Mouse (Mus musculus) neural tube, embryonic 13.5 days (tissue): ENCODE data around the gene Exo5. TPM values are rescaled to one million over a fixed set of nuclear protein-coding genes. Genes with fewer than 3 reads are reported as not detected.

Experiments
- ATAC-seq: fragments of 200-750 bp; cut with Nextera tagmentation; 2 replicates; pipeline ENCODE4 v1.8.0; 2017; ENCODE audit warnings: low read depth, mild to moderate bottlenecking, moderate TSS enrichment, moderate library complexity
- H3K27ac ChIP-seq: fragments of 300-500 bp; sonication (generic); replicated peaks from 2 replicates; pipeline ENCODE4 v1.5.1; 2015; ENCODE audit warnings: moderate library complexity, mild to moderate bottlenecking, inconsistent platforms
- H3K27me3 ChIP-seq: fragments of 300-500 bp; sonication (generic); 2 replicates; pipeline ENCODE4 v1.6.1; 2015; ENCODE audit warnings: mild to moderate bottlenecking, inconsistent platforms
- H3K36me3 ChIP-seq: fragments of 300-500 bp; sonication (generic); 2 replicates; pipeline ENCODE4 v1.6.1; 2015; ENCODE audit warnings: mild to moderate bottlenecking, inconsistent platforms
- H3K4me1 ChIP-seq: fragments of 300-500 bp; sonication (generic); replicated peaks from 2 replicates; pipeline ENCODE4 v1.6.1; 2015; ENCODE audit warnings: inconsistent platforms
- H3K4me2 ChIP-seq: fragments of 300-500 bp; sonication (generic); 2 replicates; pipeline ENCODE4 v1.6.1; 2015; ENCODE audit warnings: inconsistent platforms, mild to moderate bottlenecking, moderate library complexity
- H3K4me3 ChIP-seq: fragments of 300-500 bp; sonication (generic); 2 replicates; pipeline ENCODE4 v1.5.1; 2015; ENCODE audit warnings: mild to moderate bottlenecking, inconsistent platforms
- H3K9ac ChIP-seq: fragments of 300-500 bp; sonication (generic); 2 replicates; pipeline ENCODE4 v1.6.1; 2015; ENCODE audit warnings: moderate library complexity, mild to moderate bottlenecking, inconsistent platforms
- H3K9me3 ChIP-seq: fragments of 300-500 bp; sonication (generic); 2 replicates; pipeline ENCODE4 v1.6.1; 2016; ENCODE audit warnings: inconsistent platforms
- WGBS: fragments of 180-500 bp; shearing (Covaris S2); methylation state at CpG from one replicate; pipeline ENCODE4 v1.1.7; 2015; 5-methylcytosine and 5-hydroxymethylcytosine counted together
- polyA plus RNA-seq: library from polyadenylated mRNA; unstranded; fragments of >200 nt; fragmentation: Nextera tagmentation; extraction: Ambion mirVana; gene quantifications from 2 replicates; pipeline ENCODE4 v1.2.1, GENCODE M21; 2015

Exo5 gene
- polyA plus RNA-seq, 1 experiment from 2014 or later = 36.1 TPM

DNA sequence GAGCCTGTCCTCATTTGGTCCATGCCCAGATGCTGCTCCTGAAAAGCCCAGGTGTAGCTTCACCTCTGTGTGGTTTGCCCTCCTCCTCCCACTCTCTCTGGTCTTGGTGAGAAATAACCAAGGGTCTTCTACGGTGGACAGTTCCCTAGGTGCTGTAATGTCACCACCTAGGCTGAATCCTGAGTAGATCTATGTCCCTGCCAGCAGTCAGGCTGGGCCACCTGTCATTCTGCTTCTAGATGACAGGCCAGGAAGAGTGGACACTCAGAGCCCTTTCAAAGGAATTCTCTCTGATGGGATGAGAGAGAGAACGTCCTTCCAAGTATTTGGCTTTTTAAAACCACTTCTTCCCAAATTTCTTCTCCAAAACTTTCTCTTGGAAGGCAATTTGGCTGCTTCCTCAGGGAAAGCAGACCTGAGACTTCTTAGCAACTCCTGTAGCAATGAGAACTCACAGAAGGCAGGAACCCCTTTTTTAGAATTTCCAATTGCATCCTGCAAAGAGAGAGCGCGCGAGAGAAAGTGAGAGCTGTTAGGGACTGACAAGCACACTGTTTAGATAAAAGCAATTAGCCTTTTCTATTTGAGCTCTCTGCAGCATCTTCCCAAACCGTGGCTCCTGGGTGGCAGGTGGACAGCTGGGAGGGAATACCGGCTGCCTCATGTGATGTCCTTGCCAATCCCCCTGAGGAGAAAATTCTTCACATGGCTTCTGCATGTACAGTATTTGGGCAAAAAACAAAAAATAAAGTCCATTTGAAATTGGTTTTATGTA lies 28.8 kb downstream of the Exo5 start:
- Histone ChIP-seq H3K4me2 (no peak overlapping the region), H3K27ac (no peak overlapping the region), H3K36me3 (no peaks in the 10 kb centered on the region), H3K9me3 (no peaks in the 10 kb centered on the region), H3K4me1 (peaks cover 5% of the 10 kb centered on the region; the same call in 1 of the 2 replicates), H3K27me3 (no peaks in the 10 kb centered on the region), H3K4me3 (no peak overlapping the region), H3K9ac (no peak overlapping the region)
- WGBS = 82% methylated on average over 7 of the region's 7 CpGs
- no peak for ATAC-seq

DNA sequence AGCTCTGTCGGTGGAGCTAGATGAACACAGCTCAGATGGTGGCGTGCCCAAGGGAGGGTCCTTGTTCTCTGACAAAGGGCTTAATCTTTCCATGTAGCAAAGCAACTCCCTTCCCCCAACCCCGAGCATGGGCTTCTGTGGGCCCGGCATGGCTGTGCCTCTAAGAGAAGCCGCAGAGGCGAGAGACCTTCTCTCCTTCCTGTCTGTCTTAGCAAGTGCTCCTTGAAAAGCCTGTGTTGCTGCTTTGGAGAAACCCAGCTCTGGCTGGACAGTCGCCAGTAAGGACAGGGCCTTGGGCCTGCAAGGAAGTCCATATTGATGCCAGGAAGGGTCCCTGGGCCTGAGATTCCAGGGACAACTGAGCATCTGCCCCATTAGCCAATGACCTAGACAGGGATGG lies 29.6 kb downstream of the Exo5 start:
- Histone ChIP-seq H3K27me3 (no peaks in the 10 kb centered on the region), H3K4me3 (no peak overlapping the region), H3K4me2 (no peak overlapping the region), H3K9me3 (no peaks in the 10 kb centered on the region), H3K36me3 (no peaks in the 10 kb centered on the region), H3K27ac (no peak overlapping the region), H3K4me1 (peaks cover 5% of the 10 kb centered on the region; the same call in 1 of the 2 replicates), H3K9ac (no peak overlapping the region)
- 76% methylated on average over 7 of the region's 7 CpGs for WGBS
- no peak for ATAC-seq

DNA sequence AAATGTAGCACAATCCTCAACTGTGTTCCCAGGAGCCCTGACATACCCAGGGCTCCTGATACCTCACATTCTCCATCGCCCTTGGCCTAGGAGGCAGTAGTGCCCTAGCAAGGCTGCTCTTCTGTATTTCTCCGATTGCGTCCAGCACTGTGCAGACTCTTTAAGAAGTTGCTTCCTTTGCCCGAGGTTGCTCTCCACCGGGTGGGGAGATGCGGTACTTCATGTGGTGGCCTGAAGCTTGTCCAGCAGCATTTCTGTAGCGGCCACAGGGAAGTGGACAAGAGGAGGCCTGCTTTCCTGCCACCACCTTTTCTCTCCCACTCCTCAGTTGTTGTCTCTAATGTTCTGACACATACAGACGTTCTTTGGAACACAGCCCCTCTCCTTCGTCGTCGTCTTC lies 30.2 kb downstream of the Exo5 start:
- no peaks in the 10 kb centered on the region for H3K27me3 ChIP-seq
- H3K4me2 ChIP-seq = no peak overlapping the region
- H3K36me3 ChIP-seq = no peaks in the 10 kb centered on the region
- H3K27ac ChIP-seq = no peak overlapping the region
- no peaks in the 10 kb centered on the region for H3K9me3 ChIP-seq
- ATAC-seq = no peak
- 81% methylated on average over 11 of the region's 11 CpGs for WGBS
- peaks cover 5% of the 10 kb centered on the region; the same call in 1 of the 2 replicates for H3K4me1 ChIP-seq
- H3K9ac ChIP-seq = no peak overlapping the region
- no peak overlapping the region for H3K4me3 ChIP-seq

DNA sequence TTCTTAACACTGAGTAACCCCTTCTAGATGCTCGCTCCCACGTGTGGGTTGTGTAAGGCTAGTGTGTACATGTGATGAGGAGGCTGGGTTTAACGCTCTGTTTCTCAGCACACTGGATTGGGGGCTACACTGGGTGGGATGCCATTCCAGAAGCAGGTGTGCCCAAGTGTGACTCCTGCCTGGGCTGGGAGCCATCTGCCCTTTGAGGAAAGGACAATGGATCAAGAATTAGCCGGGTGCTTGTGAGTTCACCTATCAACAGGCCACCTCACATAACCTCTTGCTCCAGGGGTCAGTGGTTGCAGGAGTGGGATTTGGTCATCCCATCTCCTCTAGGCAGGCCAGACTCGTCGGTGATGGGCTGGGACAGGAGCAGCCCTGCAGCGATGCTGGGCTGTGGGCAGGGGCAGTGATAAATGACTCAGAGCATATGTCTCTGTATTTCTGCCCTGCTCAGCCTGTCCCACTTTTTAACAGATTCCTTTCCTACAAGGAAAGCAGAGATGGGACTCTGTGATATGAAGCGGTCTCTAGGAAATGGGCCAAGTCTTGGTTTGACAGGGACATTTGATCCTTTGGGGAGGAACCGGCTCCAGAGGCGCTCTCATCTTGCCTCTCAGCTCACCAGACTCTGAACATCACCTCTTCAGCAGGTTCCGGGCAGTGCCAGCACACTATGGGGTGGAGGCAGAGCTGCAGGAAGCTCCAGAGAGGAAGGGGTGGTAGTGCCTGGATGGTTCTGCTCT lies 31.0 kb downstream of the Exo5 start:
- H3K36me3 ChIP-seq = no peaks in the 10 kb centered on the region
- H3K9ac ChIP-seq = no peak overlapping the region
- H3K4me2 ChIP-seq = no peak overlapping the region
- no peak for ATAC-seq
- peaks cover 5% of the 10 kb centered on the region; the same call in 1 of the 2 replicates for H3K4me1 ChIP-seq
- no peaks in the 10 kb centered on the region for H3K27me3 ChIP-seq
- 0 out of 2 replicates have a peak overlapping the region, but pooled peaks have one; percentile 3 for H3K27ac ChIP-seq
- WGBS = 69% methylated on average over 11 of the region's 11 CpGs
- no peaks in the 10 kb centered on the region for H3K9me3 ChIP-seq
- H3K4me3 ChIP-seq = no peak overlapping the region

DNA sequence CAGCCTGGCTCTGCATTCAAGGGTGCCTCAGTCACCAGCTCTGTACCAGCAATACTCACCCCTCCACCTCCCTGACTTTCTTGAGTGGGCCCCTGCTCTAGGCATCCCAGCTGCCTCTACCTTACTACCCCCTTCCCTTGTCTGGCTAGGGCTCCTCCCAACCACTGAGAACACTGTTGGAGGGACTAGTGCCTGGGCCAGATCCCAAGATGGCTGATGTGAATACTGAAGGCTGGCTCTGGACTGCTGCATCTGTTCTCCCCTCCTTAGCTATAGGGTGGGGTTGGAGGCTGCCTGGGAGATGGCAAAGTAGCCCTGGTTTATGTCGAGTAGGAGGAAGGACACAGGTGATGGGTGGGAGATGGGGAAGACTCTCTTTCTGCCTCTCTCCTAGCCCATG lies 32.3 kb downstream of the Exo5 start:
- no peak overlapping the region for H3K9ac ChIP-seq
- no peaks in the 10 kb centered on the region for H3K36me3 ChIP-seq
- H3K4me3 ChIP-seq = no peak overlapping the region
- H3K9me3 ChIP-seq = no peaks in the 10 kb centered on the region
- H3K27ac ChIP-seq = no peak overlapping the region
- WGBS = 71% methylated on average over 1 of the region's 1 CpGs
- no peak for ATAC-seq
- no peaks in the 10 kb centered on the region for H3K27me3 ChIP-seq
- peaks cover 5% of the 10 kb centered on the region; the same call in 1 of the 2 replicates for H3K4me1 ChIP-seq
- no peak overlapping the region for H3K4me2 ChIP-seq

DNA sequence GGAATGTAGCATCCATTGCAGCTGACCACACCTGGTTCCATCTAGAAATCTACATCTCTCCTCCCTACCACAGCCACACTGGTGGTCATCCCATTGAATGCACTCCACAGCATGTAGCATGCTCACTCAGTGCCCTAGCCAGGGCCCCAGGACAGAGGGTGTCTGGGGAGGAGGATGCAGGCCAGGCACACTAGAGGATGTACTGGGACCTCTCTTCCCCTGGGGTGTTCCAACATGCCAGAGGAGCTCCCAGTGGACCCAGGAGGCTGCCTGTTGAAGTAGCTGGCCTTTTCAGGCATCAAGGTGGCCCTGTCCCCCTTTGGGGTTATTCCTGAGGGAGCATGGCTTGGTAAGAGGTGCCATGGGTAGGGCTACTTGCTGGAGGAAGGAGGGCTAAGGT lies 32.9 kb downstream of the Exo5 start:
- Histone ChIP-seq H3K4me1 (peaks cover 5% of the 10 kb centered on the region; the same call in 1 of the 2 replicates), H3K27ac (no peak overlapping the region)

DNA sequence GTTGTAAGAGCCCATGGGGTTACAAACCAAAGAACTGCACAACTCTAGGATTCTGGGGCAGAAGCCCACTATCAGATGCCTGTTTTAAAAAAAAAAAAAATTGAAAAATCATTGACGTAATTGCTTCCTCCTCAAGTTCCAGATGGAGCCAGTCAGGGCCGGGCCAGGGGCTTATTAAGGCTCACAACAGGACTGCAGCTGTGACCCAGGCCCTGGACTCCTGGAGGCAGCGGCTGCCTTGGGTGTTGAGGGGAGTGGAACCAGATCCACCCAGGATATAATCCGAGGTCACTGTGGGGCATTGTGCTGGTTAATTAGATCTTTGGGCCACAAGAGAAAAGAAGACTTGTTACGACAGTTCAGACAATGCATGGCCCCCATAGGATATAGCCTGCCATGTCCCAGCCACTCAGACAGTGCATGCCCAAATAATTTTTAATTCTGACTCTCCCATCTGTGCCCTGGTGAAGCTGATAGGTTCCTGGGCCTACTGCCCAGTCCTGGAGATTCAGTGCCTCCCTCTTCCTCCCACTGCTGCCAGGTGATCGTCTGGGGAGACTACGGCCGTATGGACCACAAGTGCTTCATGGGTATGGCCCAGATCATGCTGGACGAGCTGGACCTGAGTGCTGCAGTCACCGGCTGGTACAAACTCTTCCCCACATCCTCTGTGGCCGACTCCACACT lies 33.9 kb downstream of the Exo5 start:
- ATAC-seq = no peak
- Histone ChIP-seq H3K4me2 (no peak overlapping the region), H3K9ac (no peak overlapping the region), H3K4me3 (no peak overlapping the region), H3K27me3 (no peaks in the 10 kb centered on the region; the same call in 1 of the 2 replicates), H3K27ac (peak overlapping the region; percentile 14; the same call in 1 of the 2 replicates), H3K9me3 (no peaks in the 10 kb centered on the region), H3K36me3 (no peaks in the 10 kb centered on the region), H3K4me1 (peaks cover 10% of the 10 kb centered on the region)
- WGBS = 52% methylated on average over 11 of the region's 11 CpGs

More for the DNA sequence above, 32.9 kb downstream of the Exo5 start:
- no peak overlapping the region for H3K4me3 ChIP-seq
- H3K27me3 ChIP-seq = no peaks in the 10 kb centered on the region
- H3K4me2 ChIP-seq = no peak overlapping the region
- no peak overlapping the region for H3K9ac ChIP-seq
- ATAC-seq = no peak
- no peaks in the 10 kb centered on the region for H3K9me3 ChIP-seq
- H3K36me3 ChIP-seq = no peaks in the 10 kb centered on the region

DNA sequence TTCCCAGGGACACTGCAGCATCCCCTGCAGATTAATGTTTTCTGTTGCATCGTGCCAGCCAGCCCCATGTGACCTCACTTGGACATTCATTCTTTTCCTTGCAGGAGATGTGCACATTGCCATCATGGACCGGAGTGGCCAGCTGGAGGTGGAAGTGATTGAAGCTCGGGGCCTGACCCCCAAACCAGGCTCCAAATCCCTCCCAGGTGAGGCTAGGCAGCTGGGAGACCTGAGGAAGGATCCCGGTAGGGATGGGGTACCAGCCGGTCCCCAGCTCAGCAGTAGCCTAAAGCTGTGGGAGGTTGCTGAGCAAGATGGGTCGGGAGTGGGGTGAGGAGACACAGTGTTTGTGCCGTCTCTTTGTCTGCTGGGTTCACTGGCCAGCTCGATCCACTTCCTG lies 35.9 kb downstream of the Exo5 start:
- peaks cover 20% of the 10 kb centered on the region for H3K4me1 ChIP-seq
- H3K4me2 ChIP-seq = no peak overlapping the region
- ATAC-seq = no peak
- H3K9me3 ChIP-seq = no peaks in the 10 kb centered on the region
- H3K4me3 ChIP-seq = no peak overlapping the region
- H3K27me3 ChIP-seq = no peaks in the 10 kb centered on the region; the same call in 1 of the 2 replicates
- H3K36me3 ChIP-seq = no peaks in the 10 kb centered on the region
- 70% methylated on average over 8 of the region's 8 CpGs for WGBS
- H3K9ac ChIP-seq = no peak overlapping the region
- no peak overlapping the region for H3K27ac ChIP-seq

DNA sequence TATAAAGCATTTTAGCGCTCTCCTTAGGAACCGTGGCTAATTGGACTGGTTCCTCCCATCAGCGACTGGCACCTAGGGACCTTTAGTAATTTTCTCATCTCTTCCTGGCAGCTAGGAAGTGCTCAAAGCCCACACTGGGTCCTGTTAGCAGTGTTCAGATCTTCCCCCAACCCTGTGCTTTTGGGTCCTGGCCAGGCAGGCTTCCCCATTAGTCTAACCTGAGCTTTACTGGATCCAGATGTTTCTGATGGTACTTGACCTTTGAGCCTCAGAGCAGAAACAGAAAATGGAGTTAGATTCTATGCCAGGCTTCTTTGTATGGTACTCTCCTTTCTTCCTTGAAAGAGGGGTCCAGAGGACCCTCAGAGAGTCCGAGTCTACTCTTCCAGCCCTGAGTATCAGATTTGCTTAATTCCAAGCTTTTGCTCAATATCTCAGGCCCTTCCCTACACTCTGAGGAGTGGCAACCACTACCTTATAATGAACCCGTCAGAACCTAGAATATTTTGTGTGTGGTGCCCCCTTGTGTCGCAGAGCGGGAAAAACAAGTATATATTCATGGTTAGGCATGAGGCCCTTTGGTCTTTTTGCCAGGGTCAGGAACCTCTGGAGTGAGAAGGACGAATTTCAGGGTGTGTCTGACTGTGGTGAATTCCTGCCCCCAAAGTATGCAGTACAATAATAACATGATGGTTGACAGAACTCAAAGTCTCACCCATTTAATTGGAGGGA lies 37.3 kb downstream of the Exo5 start:
- 28% methylated on average over 8 of the region's 8 CpGs for WGBS
- Histone ChIP-seq H3K9ac (no peak overlapping the region), H3K9me3 (no peaks in the 10 kb centered on the region), H3K4me3 (no peak overlapping the region), H3K4me2 (no peak overlapping the region), H3K27me3 (no peaks in the 10 kb centered on the region; the same call in 1 of the 2 replicates), H3K4me1 (peaks cover 28% of the 10 kb centered on the region), H3K27ac (no peak overlapping the region), H3K36me3 (no peaks in the 10 kb centered on the region)
- ATAC-seq = no peak

DNA sequence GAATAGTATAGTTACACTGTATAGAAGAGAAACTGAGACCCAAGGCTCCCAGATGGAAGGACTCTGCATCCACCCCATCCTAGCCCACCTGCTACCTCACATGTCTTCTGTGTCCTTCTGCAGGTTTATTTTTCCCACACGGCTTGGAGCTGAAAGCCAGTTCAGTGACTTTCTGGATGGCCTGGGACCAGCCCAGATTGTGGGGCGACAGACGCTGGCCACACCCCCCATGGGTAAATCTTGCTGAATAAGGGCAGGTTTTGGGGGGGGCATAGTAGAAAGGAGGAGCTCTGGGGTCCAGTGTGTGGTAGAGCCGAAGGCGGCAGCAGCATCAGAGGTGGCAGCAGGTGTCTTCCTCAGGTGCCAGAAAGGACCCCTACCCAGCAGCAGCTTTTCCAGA lies 38.0 kb downstream of the Exo5 start:
- Histone ChIP-seq H3K27ac (no peak overlapping the region), H3K36me3 (no peaks in the 10 kb centered on the region), H3K9me3 (no peaks in the 10 kb centered on the region), H3K4me2 (no peak overlapping the region), H3K4me1 (peaks cover 35% of the 10 kb centered on the region), H3K27me3 (no peaks in the 10 kb centered on the region; the same call in 1 of the 2 replicates), H3K4me3 (no peak overlapping the region), H3K9ac (no peak overlapping the region)
- no peak for ATAC-seq
- 85% methylated on average over 5 of the region's 5 CpGs for whole genome bisulfite sequencing

DNA sequence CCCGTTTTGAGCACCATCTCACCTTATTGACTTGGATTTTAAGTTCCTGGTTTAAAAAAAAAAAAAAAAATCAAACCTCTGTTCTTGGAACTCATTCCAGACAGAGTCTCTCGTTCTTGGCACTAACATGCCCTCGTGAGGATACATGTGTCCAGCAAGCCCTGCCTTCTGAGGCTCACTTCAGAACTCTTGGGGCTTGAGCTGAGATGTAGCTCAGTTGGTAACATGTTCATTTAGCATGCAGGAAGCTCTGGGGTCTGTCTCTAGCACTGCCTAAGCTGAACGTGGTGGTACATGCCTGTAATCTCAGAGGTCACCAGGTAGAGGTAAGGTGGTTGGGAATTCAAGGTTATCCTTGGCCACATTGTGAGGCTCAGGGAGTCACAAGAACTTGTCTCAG lies 38.7 kb downstream of the Exo5 start:
- H3K4me2 ChIP-seq = no peak overlapping the region
- ATAC-seq = no peak
- peaks cover 39% of the 10 kb centered on the region for H3K4me1 ChIP-seq
- H3K27me3 ChIP-seq = no peaks in the 10 kb centered on the region; the same call in 1 of the 2 replicates
- whole genome bisulfite sequencing = 39% methylated on average over 4 of the region's 4 CpGs
- no peak overlapping the region for H3K9ac ChIP-seq
- no peak overlapping the region for H3K27ac ChIP-seq
- H3K4me3 ChIP-seq = no peak overlapping the region
- no peaks in the 10 kb centered on the region for H3K9me3 ChIP-seq
- H3K36me3 ChIP-seq = no peaks in the 10 kb centered on the region
